Mouse (Mus musculus) hindbrain, embryonic 12.5 days (tissue): ENCODE measurements at regions not wholly inside any gene's neighbourhood (a gene's known extent, or its start where the extent isn't known, plus 50 kb on each side); places are given as distances from the start of the nearest gene placed in this dataset.
"Not testable (repeated sequence)": the region's sequence is repeated elsewhere in the genome, so short reads cannot be mapped to it uniquely, and the experiment has no call there.

Source experiments
- ATAC-seq: fragments of 200-750 bp; cut with Nextera tagmentation; 2 replicates; pipeline ENCODE4 v1.8.0; 2017; ENCODE audit warnings: moderate TSS enrichment; ENCODE audit not compliant: low FRiP score
- H3K27ac ChIP-seq: fragments of 300-500 bp; sonication (generic); 2 replicates; pipeline ENCODE4 v1.5.1; 2016; ENCODE audit warnings: mild to moderate bottlenecking
- H3K27me3 ChIP-seq: fragments of 300-500 bp; sonication (generic); 2 replicates; pipeline ENCODE4 v1.6.1; 2016; ENCODE audit warnings: mild to moderate bottlenecking
- H3K36me3 ChIP-seq: fragments of 300-500 bp; sonication (generic); 2 replicates; pipeline ENCODE4 v1.6.1; 2016; ENCODE audit warnings: mild to moderate bottlenecking
- H3K4me1 ChIP-seq: fragments of 300-500 bp; sonication (generic); 2 replicates; pipeline ENCODE4 v1.6.1; 2016
- H3K4me2 ChIP-seq: fragments of 300-500 bp; sonication (generic); replicated peaks from 2 replicates; pipeline ENCODE4 v1.6.1; 2016; ENCODE audit warnings: mild to moderate bottlenecking
- H3K4me3 ChIP-seq: fragments of 300-500 bp; sonication (generic); 2 replicates; pipeline ENCODE4 v1.5.1; 2016; ENCODE audit warnings: mild to moderate bottlenecking
- H3K9ac ChIP-seq: fragments of 300-500 bp; sonication (generic); 2 replicates; pipeline ENCODE4 v1.6.1; 2016; ENCODE audit warnings: mild to moderate bottlenecking, moderate library complexity
- H3K9me3 ChIP-seq: fragments of 300-500 bp; sonication (generic); replicated peaks from 2 replicates; pipeline ENCODE4 v1.6.1; 2016; ENCODE audit warnings: mild to moderate bottlenecking
- WGBS: fragments of 180-500 bp; shearing (Covaris S2); methylation state at CpG from one replicate; pipeline ENCODE4 v1.1.7; 2016; 5-methylcytosine and 5-hydroxymethylcytosine counted together

- Histone ChIP-seq H3K4me1 (peaks cover under 1% of the 10 kb centered on the region; the same call in 1 of the 2 replicates), H3K9me3 (no peaks in the 10 kb centered on the region), H3K4me2 (no peak overlapping the region), H3K9ac (no peak overlapping the region), H3K27ac (no peak overlapping the region), H3K27me3 (no peaks in the 10 kb centered on the region), H3K4me3 (no peak overlapping the region), H3K36me3 (no peaks in the 10 kb centered on the region)
- no peak for ATAC-seq
- 53% methylated on average over 3 of the region's 3 CpGs for WGBS
These were observed 157.3 kb upstream of the Pkdcc start for GRCm38 (mm10) chr17:83057832-83058231.

GRCm38 (mm10) chr17:83061843-83062242, 153.2 kb upstream of the Pkdcc start:
- Histone ChIP-seq H3K36me3 (no peaks in the 10 kb centered on the region), H3K4me2 (no peak overlapping the region), H3K27ac (no peak overlapping the region), H3K4me1 (no peaks in the 10 kb centered on the region; the same call in 1 of the 2 replicates), H3K27me3 (peaks cover 6% of the 10 kb centered on the region; the same call in 1 of the 2 replicates), H3K4me3 (no peak overlapping the region), H3K9me3 (no peaks in the 10 kb centered on the region), H3K9ac (no peak overlapping the region)
- ATAC-seq: no peak
- 60% methylated on average over 6 of the region's 6 CpGs for WGBS

GRCm38 (mm10) chr17:83063848-83064247, 151.2 kb upstream of the Pkdcc start:
- Histone ChIP-seq H3K4me2 (no peak overlapping the region), H3K9me3 (no peaks in the 10 kb centered on the region), H3K27me3 (peaks cover 6% of the 10 kb centered on the region; the same call in 1 of the 2 replicates), H3K36me3 (no peaks in the 10 kb centered on the region), H3K27ac (no peak overlapping the region), H3K9ac (no peak overlapping the region), H3K4me3 (no peak overlapping the region), H3K4me1 (no peaks in the 10 kb centered on the region; the same call in 1 of the 2 replicates)
- WGBS: 33% methylated on average over 4 of the region's 4 CpGs
- no peak for ATAC-seq

GRCm38 (mm10) chr17:83064376-83064775, 150.7 kb upstream of the Pkdcc start:
- ATAC-seq, H3K4me1 ChIP-seq, H3K4me3 ChIP-seq, H3K27me3 ChIP-seq, H3K27ac ChIP-seq, H3K36me3 ChIP-seq, H3K9ac ChIP-seq, H3K9me3 ChIP-seq, H3K4me2 ChIP-seq: not testable (repeated sequence)
- WGBS: 28% methylated on average over 12 of the region's 12 CpGs

GRCm38 (mm10) chr17:83069246-83069645, 145.8 kb upstream of the Pkdcc start:
- Histone ChIP-seq H3K4me3 (no peak overlapping the region), H3K36me3 (no peaks in the 10 kb centered on the region), H3K9ac (no peak overlapping the region), H3K27me3 (peaks cover 9% of the 10 kb centered on the region; the same call in 1 of the 2 replicates), H3K27ac (no peak overlapping the region), H3K4me2 (no peak overlapping the region), H3K4me1 (no peaks in the 10 kb centered on the region), H3K9me3 (no peaks in the 10 kb centered on the region)
- no peak for ATAC-seq
- 75% methylated on average over 4 of the region's 4 CpGs for WGBS

GRCm38 (mm10) chr17:83071746-83072145, 143.3 kb upstream of the Pkdcc start:
- WGBS: 83% methylated on average over 6 of the region's 6 CpGs
- Histone ChIP-seq H3K9me3 (no peaks in the 10 kb centered on the region), H3K9ac (no peak overlapping the region), H3K27me3 (peaks cover 3% of the 10 kb centered on the region; the same call in 1 of the 2 replicates), H3K4me3 (no peak overlapping the region), H3K4me1 (no peaks in the 10 kb centered on the region; the same call in 1 of the 2 replicates), H3K4me2 (no peak overlapping the region), H3K36me3 (no peaks in the 10 kb centered on the region), H3K27ac (no peak overlapping the region)
- no peak for ATAC-seq

- H3K4me1 ChIP-seq: no peaks in the 10 kb centered on the region; the same call in 1 of the 2 replicates
- 83% methylated on average over 4 of the region's 4 CpGs for WGBS
These were observed 142.9 kb upstream of the Pkdcc start for GRCm38 (mm10) chr17:83072175-83072574.

GRCm38 (mm10) chr17:83074893-83075292, 140.2 kb upstream of the Pkdcc start:
- H3K9ac ChIP-seq: no peak overlapping the region
- peaks cover 2% of the 10 kb centered on the region; the same call in 1 of the 2 replicates for H3K9me3 ChIP-seq
- no peak for ATAC-seq
- 64% methylated on average over 5 of the region's 5 CpGs for WGBS
- H3K4me1 ChIP-seq: peaks cover 17% of the 10 kb centered on the region
- no peaks in the 10 kb centered on the region for H3K36me3 ChIP-seq
- no peak overlapping the region for H3K4me2 ChIP-seq
- H3K27me3 ChIP-seq: peaks cover 19% of the 10 kb centered on the region
- H3K27ac ChIP-seq: no peak overlapping the region
- no peak overlapping the region for H3K4me3 ChIP-seq

More at GRCm38 (mm10) chr17:83072175-83072574, 142.9 kb upstream of the Pkdcc start:
- no peak overlapping the region for H3K4me2 ChIP-seq
- H3K4me3 ChIP-seq: no peak overlapping the region
- peaks cover 7% of the 10 kb centered on the region; the same call in 1 of the 2 replicates for H3K27me3 ChIP-seq
- H3K9me3 ChIP-seq: no peaks in the 10 kb centered on the region
- no peak overlapping the region for H3K27ac ChIP-seq
- no peak overlapping the region for H3K9ac ChIP-seq
- no peaks in the 10 kb centered on the region for H3K36me3 ChIP-seq
- no peak for ATAC-seq

- Histone ChIP-seq H3K4me3 (no peak overlapping the region), H3K4me2 (no peak overlapping the region), H3K9me3 (peaks cover 6% of the 10 kb centered on the region; the same call in 1 of the 2 replicates), H3K4me1 (peaks cover 17% of the 10 kb centered on the region), H3K27me3 (peaks cover 19% of the 10 kb centered on the region), H3K27ac (no peak overlapping the region; the same call in 1 of the 2 replicates), H3K36me3 (no peaks in the 10 kb centered on the region), H3K9ac (no peak overlapping the region)
- ATAC-seq: no peak
- WGBS: 28% methylated on average over 17 of the region's 17 CpGs
These were observed 137.1 kb upstream of the Pkdcc start for GRCm38 (mm10) chr17:83077737-83078600.

- H3K9ac ChIP-seq: no peak overlapping the region
- 0 out of 2 replicates have a peak overlapping the region, but pooled peaks have one; percentile 15 for H3K4me2 ChIP-seq
- no peak overlapping the region; the same call in 1 of the 2 replicates for H3K27ac ChIP-seq
- H3K36me3 ChIP-seq: no peaks in the 10 kb centered on the region
- peaks cover 6% of the 10 kb centered on the region; the same call in 1 of the 2 replicates for H3K9me3 ChIP-seq
- no peak overlapping the region for H3K4me3 ChIP-seq
- peaks cover 19% of the 10 kb centered on the region for H3K27me3 ChIP-seq
- WGBS: 12% methylated on average over 19 of the region's 19 CpGs
- H3K4me1 ChIP-seq: peaks cover 22% of the 10 kb centered on the region
- ATAC-seq: no peak
These were observed 136.3 kb upstream of the Pkdcc start for GRCm38 (mm10) chr17:83078601-83079360.

- Histone ChIP-seq H3K27me3 (peaks cover 19% of the 10 kb centered on the region), H3K4me2 (no peak overlapping the region), H3K27ac (no peak overlapping the region), H3K4me1 (peaks cover 22% of the 10 kb centered on the region), H3K36me3 (no peaks in the 10 kb centered on the region), H3K9me3 (peaks cover 6% of the 10 kb centered on the region; the same call in 1 of the 2 replicates), H3K4me3 (no peak overlapping the region), H3K9ac (no peak overlapping the region)
- ATAC-seq: no peak
- 45% methylated on average over 7 of the region's 7 CpGs for WGBS
These were observed 135.8 kb upstream of the Pkdcc start for GRCm38 (mm10) chr17:83079361-83079685.

GRCm38 (mm10) chr17:83081729-83082128, 133.4 kb upstream of the Pkdcc start:
- Histone ChIP-seq H3K9me3 (peaks cover 6% of the 10 kb centered on the region; the same call in 1 of the 2 replicates), H3K27ac (no peak overlapping the region), H3K27me3 (peaks cover 19% of the 10 kb centered on the region), H3K4me3 (no peak overlapping the region), H3K9ac (no peak overlapping the region), H3K4me2 (no peak overlapping the region), H3K4me1 (peaks cover 22% of the 10 kb centered on the region), H3K36me3 (no peaks in the 10 kb centered on the region)
- ATAC-seq: no peak
- WGBS: 75% methylated on average over 8 of the region's 8 CpGs
